Mouse (Mus musculus): ENCODE results near the gene Tmem127.

- no peak for TF ChIP-seq CTCF (IDR thresholded peaks at IDR 0.05)
- no peak for TF ChIP-seq EP300 (IDR thresholded peaks at IDR 0.05)
These were observed 57.0 kb downstream of the Tmem127 start for GRCm38 (mm10) chr2:127304609-127305210.
